Mouse (Mus musculus): ENCODE data around the gene Cdrt4.

GRCm38 (mm10) chr11:62984365-62984764 lies 33.4 kb downstream of the Cdrt4 start:
- no peak for TF ChIP-seq CTCF (IDR thresholded peaks at IDR 0.05; ENCODE audit: extremely low read depth, insufficient read depth, insufficient read length, insufficient replicate concordance)
- no peak for TF ChIP-seq POLR2A (IDR thresholded peaks at IDR 0.05; ENCODE audit: low read depth, low read length)
